Mouse (Mus musculus): ENCODE results near the gene Ksr1.

DNA sequence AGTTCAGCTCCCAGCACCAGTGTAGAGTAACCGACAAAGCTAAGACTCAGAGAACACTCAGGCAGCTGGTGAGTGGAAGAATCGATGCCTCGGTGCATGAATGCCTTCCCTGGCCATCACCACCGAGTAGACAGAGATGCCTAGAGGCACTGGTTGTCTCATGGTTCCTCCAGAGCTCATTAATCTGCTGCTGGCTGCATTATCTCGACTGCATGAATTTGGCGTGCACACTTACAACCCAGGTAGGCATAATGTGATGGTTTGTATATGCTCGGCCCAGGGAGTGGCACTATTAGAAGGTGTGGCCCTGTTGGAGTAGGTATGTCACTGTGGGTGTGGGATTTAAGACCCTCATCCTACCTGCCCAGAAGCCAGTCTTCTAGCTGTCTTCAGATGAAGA, 137.3 kb downstream of the Ksr1 start:
- no peak for TF ChIP-seq CTCF (IDR thresholded peaks at IDR 0.05; ENCODE audit: extremely low read depth, insufficient read length, insufficient replicate concordance, low read depth, low read length)
- no peak for TF ChIP-seq POLR2A (IDR thresholded peaks at IDR 0.05; ENCODE audit: low read depth, low read length)
